Mouse (Mus musculus): ENCODE measurements around the gene Adcy5.
A peak's percentile ranks its signal among the peaks of the same experiment; 100 is the strongest.

Gene Adcy5

DNA sequence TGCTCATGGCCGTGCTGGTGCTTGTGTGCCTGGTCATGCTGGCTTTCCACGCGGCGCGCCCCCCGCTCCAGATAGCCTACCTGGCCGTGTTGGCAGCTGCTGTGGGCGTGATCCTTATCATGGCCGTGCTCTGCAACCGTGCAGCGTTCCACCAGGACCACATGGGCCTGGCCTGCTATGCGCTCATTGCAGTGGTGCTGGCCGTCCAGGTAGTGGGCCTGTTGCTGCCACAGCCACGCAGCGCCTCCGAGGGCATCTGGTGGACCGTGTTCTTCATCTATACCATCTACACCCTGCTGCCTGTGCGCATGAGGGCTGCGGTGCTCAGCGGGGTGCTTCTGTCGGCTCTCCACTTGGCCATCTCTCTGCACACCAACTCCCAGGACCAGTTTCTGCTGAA lies 2.2 kb downstream of the Adcy5 start:
- no peak for DNase-seq (ENCODE audit: low spot score)

DNA sequence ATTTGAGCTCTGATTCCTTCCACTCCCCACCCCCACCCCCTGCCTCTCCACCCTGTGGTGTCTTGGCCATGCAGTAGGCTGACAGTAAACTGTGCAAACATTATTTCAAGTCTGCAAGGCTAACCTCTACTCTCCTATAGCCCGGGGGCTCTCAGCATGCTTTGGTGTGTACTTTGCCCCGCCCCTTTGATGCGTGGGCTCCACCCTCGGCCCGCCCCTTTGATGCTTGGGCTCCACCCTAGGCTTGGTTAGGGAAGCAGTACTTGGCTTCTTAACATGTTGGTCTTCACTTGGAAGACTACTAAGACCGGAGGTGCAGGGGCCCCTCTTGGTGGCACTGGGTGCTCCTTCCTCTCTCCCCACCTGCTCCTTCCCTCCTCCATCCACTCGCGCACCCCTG lies 4.9 kb downstream of the Adcy5 start:
- no peak for DNase-seq (ENCODE audit: low spot score)

DNA sequence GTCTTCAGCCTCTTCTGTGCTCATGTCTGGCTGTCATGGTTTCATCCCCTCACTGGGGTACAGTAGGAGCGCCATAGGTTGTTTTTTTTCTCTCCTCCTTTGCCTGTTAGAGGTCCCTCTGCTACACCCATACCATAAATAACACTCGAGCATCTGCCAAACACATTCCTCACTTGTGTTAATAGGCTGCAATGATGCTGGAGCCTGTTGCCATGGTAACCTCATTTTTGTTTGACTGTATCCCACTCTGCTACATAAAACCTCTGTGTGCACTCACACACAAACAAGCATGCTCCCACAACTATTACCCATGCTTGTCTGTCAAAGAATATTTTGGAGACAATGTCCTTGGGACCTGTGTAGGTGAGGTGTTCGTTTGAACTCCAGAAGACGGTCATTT lies 5.3 kb downstream of the Adcy5 start:
- DNase-seq (ENCODE audit: low spot score): no peak

DNA sequence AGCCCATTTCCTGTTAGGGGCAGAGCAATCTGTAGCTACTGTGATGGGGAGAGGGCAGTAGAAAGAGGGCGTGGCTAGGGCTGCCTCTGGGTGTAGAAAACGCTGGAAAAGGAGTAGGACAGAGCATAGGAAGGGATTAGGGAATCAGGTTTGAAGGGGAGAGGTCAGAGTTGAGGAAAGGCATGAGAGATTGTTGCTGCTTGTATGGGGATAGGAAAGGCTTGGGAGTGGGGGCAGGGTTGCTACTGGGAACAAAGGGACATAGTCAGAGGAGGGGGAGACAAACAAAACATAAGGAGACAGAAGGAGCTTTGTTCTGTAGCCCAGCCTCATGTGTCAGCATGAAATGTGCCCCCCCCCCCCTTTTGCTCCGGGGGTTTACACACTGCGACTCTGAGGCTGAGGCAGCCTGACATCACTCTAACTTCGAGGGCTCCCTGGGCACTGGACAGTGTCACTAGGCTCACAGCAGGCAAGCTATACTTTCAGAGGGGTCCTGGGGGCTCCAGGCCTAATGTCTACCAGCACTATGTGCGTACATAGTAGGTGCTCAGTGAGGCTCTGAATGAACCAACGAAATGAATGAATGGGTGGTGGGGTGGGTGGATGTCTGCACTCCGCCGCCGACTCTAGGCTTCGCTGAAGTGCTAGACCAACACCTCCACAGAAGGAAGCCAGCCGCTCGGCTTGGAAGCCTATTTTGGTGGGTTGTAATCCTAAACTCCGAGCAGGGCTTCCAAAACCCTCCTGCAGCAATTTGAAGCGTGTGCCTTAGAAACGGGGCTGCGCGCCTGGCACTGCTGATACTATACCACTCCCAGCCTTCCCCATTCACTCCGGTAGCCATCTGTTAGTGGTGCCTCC lies 9.9 kb downstream of the Adcy5 start:
- DNase-seq (ENCODE audit: low spot score): peak; percentile 69

DNA sequence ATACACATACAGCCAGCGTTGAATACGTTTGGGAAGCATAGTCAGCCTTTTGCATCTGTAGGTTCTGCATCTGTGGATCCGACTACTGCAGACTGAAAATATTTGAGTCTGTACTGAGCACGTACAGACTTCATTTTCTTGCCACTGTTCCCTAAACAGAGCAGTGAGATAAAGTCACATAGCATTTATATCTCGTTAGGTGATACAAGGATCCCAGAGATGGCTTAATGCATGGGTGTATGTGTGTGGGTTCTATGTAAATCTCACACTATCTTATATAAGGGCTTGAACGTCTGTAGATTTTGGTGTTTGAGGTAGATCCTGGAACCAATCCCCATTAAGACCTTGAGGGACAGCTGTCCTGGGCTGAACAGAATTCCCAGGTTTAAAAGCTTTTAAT lies 10.7 kb downstream of the Adcy5 start:
- no peak for DNase-seq (ENCODE audit: low spot score)

DNA sequence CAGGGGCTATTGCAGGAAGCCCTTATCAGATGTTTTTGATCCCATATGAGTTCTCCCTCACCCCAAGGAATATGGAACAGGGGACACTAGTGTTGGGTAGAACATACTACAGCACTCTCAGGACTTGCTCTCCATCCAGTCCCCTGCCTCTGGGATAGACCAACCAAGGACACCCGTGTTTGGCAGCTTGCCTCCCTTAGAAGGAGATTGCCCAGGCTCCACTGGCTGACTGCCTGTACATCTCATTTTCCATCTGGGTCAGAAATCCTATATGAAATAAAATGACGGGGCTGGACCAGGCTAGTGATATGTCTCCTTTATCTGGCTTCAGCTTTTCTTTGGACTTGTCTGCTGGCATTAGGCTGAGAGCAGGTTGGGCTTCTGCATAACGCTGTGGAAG lies 11.1 kb downstream of the Adcy5 start:
- DNase-seq (ENCODE audit: low spot score): no peak

DNA sequence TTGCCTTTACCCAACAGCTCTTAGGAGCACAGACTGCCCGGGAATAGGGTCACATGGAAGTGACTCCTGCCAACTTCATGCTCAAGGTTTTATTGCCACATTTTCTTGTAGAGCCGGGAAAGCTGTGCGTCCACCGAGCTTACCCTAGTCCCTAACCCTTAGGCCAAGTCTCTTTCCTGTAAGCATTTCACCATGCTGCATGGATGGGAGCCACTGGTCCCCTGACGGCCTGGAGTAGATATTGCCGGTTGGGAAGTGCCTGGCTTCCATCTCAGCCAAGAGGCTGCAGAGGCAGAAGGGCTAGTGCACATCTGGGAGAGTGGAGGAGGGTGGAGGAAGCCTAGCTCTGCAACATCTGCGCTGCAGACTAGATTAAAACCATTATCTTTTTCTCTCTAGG lies 14.8 kb downstream of the Adcy5 start:
- no peak for DNase-seq (ENCODE audit: low spot score)

DNA sequence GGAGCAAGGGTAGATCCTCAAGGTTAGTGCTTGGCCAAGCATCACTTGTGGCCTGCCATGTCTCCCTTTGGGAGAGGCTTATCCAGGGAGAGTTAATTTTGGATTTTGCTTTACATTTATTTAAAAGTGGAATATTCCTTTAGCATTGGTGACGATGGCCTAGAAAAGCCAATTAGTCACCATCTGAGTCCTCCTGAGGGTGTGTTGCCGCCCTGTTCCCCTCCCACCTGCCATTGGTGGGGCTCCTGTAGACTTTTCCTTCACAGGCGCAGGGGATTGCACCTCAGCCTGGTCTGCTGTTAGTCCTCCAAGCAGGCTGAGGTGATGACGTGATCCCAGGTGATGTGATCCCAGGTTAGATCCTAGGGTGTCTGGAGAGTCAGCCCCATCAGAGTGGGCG lies 17.5 kb downstream of the Adcy5 start:
- DNase-seq (ENCODE audit: low spot score): no peak

DNA sequence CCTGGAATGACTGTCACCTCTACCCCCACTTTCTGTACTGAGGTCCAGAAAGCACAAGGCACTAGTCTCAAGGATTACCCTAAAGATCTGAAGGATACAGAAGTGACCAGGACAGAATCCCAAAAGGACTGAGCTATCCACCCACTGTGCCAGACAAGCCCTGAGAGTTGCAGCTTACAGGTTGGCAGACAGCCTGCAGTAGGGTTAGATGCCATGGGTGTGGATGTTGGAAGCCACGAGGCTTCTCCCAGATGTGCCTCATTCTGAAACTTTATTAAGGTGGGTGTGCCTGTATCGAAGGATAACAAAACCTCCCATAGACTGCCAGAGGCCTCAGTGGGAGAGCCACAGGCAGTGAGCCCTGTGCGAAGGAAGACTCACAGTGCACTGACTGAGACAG lies 23.8 kb downstream of the Adcy5 start:
- no peak for DNase-seq (ENCODE audit: low spot score)

DNA sequence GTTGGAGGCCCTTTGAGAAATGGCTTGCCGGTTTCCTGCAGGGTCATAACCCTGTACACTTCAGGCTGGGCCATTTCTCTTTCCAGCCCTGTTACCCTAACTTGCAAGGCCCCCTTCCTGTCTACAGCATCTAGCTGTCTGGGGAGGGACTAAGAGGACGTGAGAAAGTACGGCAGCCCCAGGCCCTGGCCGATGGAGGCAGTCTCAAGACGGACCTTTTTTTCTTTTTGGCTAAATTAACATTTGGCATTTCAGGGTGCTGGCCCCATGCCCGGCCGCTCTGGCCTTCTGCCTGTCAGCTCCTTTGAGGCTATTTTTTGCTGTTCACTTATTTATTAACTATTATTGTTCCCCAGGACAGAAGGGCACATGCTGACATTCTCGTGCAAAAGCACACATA lies 24.4 kb downstream of the Adcy5 start:
- no peak for DNase-seq (ENCODE audit: low spot score)

DNA sequence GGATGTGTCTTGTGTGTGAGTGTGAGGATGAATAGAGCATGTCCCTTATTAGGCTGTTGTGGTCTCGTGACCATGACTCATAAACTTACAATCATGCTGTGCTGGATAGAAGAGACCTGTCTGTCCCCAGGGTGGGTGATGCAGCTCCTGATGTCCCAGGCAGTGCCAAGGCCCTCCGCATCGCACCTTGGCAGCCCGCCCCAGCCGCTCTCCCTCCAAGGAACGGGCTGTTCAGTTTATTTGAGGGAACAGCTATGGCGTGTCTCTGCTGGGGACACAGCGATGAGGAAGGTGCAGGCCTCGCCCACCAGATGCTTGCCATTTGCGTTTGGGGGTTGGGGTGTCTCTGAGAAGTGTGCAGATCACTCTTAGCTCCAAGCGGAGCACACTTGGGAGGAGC lies 28.5 kb downstream of the Adcy5 start:
- no peak for DNase-seq (ENCODE audit: low spot score)

DNA sequence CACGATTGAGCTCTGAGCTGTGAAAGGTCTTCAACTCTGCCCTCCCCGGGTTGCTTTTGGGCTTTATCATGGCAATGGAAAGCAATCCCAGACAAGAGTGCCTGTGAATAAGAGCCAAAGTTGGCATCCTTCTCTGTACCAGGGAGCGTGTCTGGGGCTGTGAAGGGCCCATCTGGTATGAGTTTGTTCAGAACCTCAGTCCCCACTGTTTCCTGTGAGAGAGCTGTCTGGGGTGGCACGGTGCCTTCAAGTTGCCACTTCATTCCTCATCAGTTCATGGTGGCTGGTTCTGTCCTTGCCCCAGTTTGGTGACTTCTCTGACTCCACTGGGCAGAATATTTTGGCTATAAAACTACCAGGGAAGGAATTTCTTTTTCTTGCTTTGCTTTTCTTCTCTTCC lies 33.4 kb downstream of the Adcy5 start:
- no peak for DNase-seq (ENCODE audit: low spot score)

DNA sequence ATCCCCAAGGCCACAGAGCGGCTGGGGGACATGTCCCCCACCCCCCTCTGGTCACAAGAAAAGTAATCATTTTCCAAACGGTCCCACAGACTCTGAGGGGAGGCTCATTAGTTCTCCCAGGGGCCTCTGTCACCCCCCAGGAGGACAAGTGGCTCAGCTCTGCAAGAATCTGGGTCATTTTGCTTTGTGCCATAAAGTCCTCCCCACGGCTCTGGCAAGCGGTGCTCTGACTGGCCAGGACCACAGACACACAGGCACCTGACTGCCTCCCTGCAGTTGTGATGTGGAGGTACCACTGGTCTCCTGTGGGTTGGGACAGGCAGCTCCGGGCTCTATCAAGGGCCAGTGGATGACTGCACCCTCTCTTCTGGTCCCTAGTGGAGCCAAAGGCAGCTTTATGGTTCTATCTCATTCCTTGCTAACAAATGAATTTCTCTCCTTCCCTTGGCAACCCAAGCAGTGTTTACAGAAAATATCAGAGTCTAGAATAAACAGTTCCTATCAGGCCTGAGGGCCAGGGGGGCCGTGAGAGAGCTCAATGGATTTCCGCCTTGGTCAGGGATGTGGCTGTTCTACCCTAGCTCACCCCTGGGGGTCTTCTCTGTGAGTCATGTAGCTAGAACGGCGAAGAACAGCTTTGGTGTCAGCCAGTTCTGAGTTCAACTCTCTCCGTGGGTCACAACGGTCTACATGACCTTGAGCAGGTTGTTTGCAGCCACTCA lies 34.9 kb downstream of the Adcy5 start:
- DNase-seq (ENCODE audit: low spot score): peak; percentile 29

DNA sequence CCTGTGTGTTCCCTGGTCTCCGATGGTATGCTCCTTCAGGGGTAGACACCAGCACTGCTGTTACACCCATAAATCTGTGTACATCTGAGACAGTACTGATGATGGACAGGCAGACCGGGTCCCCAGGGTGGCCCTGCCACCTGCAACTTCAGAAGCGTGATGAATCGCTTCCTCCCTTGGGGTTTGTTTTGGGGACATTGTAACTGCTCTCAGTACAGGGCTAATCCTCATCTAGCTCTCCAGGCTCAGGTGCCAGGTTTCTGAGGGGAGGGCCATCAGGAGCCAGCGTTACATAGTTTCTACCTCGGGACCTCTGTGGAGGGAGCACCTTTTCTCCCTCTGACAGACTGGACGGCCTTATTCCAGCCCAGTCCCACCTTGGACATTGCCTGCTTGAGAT lies 36.1 kb downstream of the Adcy5 start:
- no peak for DNase-seq (ENCODE audit: low spot score)

DNA sequence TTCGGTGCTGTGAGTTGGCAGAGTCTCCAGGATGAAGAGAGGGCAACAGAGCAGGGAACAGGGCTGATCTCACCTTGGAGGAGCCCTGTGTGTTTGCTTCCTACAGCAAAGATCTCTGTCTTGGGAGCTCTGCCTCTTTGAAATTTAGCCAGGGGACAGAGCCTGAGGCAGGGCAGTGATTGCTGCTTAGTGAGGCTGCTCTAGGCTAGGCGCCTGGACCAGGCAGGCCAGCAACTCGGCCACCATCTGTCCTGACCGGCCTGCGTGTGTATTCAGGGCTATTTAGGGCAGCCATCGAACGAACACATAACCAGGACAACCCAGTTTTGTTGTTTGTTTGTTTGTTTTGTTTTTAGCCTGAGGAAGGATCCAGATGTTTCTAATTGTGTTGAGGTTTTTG lies 36.6 kb downstream of the Adcy5 start:
- no peak for DNase-seq (ENCODE audit: low spot score)

DNA sequence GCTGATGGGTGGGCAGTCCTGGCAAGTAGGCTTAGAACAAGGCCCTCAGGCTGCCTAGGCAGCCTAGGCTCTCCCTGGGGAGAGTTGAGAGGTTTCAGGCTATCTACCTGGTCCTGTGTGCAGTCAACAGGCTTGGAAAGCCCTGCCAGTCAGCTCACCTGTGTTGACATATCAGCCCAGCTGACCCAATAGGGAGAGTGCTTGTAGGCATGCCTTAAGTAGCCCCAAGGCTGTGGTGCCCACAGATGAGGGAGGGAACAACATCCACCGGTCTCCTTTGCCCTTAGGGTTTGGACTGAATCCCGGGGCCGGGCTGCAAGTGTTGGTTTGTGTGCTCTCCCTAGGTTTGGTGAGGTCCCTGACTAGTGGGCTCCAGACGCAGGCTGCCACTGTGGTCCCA lies 37.8 kb downstream of the Adcy5 start:
- DNase-seq (ENCODE audit: low spot score): no peak

DNA sequence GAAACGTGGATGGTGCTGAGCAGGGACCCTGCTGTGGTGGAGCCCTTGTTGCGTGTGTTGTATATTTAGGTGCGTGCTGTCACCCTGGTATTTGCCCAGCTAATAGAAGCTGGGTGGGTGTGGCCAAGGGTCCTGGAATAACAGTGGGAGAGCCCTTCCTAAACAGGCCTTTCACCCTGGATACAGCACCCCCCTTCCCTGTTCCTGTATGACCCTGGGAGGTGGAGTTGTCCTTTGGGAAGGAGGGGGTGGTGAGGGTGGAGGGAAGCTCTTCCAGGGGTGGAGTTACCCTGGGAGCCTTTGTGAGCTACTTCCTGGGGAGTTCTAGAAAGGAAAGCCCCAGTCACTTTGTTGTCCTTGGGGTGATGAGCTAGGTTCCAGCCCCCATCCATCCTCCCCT lies 38.7 kb downstream of the Adcy5 start:
- DNase-seq (ENCODE audit: low spot score): no peak

DNA sequence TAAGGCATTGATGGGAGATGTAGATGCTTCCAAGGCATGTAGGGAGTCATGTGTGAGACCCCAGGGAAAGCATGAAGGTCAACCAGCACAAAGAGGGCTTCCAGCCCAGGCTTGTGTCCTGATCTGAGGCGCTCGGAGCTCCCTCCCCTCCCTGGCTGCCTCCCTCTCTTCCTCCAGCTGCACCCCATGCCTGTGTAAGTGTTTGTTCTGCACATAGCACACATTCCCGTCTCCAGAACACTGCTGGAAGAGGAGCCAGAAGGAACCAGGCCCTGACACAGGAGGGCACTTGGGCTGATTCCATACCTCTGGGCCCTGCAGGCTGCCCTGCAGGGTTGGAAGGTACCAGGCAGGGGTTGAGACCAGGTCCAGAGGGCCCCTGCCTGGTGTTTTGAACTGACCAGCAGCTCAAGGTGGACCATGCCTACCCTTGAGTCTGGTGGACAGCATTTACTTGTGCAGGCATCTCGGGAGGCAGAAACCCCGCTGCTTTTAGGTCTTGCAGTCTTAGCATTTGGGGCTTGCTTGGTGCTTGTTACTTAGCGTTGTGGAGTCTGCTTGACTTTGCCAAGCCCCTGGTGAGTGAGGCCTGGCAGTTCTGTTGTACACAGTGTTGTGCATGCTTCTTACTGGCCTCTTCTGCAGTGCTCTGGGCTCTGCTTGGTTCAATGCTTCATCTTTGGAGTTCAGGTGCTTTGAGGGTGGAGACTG lies 45.2 kb downstream of the Adcy5 start:
- DNase-seq (ENCODE audit: low spot score): no peak

DNA sequence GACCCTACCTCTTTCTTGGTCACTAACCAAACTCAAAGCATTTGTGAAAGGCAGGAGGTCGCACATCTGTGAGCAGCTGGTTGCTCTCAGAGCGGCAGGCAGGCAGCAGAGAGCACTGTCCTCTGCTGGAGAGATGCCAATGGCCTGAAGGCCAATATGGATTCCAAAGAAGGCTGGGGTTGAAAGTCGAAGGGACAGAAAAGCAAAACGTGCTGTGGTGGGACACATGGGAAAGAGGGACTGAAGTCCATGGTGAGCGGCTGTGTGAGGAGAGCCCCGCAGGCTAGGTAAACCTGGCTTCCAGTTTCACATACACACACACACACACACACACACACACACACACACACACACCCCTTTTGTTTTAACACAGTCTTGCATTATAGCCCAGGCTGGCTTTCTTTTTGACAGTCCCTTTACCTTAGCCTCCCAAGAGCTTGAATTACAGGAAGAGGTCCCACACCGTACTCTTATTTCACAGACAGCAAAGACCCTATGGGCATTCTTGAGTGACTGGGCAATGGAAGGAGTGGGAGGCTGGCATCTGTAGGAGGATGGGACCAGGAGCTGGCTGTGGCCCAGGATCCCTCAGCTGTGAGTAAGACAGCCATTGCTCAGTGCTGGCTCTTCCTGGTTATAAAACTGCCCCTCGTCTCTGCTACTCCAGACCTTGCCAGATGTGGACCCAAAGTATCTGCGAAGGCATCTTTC lies 45.9 kb downstream of the Adcy5 start:
- no peak for DNase-seq (ENCODE audit: low spot score)

DNA sequence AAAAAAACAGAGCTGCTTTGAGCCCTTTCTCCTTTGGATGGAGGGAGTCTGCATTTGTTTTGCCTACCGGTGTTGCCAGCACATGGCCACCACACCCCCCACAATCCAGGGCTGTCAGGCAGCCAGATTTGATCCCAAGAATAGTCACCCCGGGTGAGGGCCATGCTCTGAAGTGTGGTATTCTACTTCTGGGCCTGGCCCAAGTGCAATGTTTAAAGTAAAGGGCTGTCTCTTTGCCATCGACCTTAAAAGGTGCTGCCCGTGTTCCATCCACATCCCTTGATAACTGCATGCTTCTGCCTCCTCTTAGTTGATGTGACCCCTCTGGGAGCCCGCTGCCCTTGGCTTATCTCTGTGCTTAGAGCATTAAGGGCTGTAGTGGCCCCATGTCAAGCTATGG lies 46.6 kb downstream of the Adcy5 start:
- DNase-seq (ENCODE audit: low spot score): no peak

DNA sequence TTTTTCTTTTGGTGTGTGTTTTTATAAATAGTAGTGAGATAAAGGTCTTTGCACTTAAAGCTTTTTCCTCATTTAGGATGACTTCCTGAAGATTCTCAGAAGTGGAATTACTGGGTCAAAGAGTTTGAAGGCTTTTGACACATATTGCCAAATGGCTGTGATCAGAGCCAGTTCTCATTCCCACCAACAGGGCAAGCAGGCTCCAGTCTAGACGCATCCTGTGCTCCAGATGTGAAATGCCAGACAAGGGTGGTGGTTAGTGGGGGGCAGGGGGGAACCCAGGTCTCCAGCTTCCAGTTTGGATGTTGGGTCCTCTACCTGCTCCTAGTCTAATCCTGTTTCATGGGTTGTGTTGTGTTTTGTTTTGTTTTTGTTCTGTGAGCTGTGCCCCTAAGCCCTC lies 48.8 kb downstream of the Adcy5 start:
- no peak for DNase-seq (ENCODE audit: low spot score)

DNA sequence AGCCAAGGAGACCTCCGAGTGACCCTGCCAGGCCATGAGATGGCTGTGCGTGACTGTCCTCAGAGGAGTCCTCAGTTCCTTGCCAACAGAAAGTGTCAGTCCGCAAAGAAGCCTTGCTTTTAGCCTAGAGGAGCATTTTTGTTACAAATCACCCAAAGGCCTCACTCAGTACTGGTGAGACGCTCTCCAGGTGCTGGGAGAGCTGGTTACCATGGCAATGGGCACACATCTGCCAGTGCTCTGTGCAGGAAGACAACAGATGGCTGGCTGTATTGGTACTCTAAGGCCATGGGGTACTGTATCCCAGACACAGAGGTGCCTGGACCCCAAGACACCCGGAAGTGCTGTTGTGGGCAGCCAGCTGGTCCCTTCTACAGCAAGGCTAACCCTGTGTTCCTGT lies 51.0 kb downstream of the Adcy5 start:
- peak; percentile 21 for DNase-seq (ENCODE audit: low spot score)

Data from retina, embryonic 14.5 days (tissue).